Mouse (Mus musculus) kidney, adult 11 months (tissue): ENCODE results near the gene Klhl31.

Source experiments
- DNase-seq: peaks from one replicate; pipeline ENCODE4 v3.0.0; 2022

The Klhl31 gene

GRCm38 (mm10) chr9:77624171-77624570 lies 12.1 kb upstream of the Klhl31 start:
- no peak for DNase-seq

GRCm38 (mm10) chr9:77628676-77629075 lies 7.6 kb upstream of the Klhl31 start:
- peak; percentile 25 for DNase-seq

DNA sequence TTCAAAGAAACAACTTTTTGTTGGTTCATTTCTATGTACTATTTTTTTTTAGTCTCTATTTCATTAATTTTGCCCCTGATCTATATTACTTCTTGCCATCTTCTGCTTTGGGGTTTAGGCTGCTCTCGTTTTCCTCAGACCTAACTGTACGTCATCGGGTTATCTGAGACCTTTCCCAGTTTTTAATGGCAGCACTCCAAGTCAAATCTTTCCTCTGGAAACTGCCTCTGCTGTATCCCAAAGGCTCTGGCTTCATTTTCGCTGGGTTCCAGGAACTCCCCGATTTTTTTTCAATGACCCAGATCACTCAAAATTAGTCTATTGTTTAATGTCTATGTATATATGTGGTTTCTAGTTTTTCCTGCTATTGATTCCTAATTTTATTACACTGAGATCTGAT lies 6.6 kb upstream of the Klhl31 start:
- DNase-seq: no peak

DNA sequence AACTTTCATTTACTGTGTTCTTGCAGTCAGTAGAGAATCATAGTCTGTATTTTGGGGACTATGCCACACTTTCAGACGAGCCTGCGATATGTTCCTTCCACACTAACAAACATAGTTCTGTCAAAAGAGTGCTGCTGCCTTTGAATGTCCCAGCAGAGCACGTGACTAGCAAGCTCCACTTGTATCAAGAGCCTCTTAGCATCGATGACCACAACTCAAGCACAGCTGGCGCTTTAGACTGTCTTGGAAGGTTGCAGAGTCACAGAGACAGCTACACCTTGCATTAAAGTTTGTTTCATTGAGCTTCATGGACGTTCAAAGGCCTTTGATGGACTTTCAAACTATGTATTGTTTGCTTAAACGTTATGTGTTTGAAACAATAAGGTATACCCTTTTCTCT lies 5.5 kb upstream of the Klhl31 start:
- no peak for DNase-seq

- no peak for DNase-seq
Observed at GRCm38 (mm10) chr9:77632432-77632831, 3.9 kb upstream of the Klhl31 start.

GRCm38 (mm10) chr9:77636003-77636402 lies 297 bp upstream of the Klhl31 start:
- no peak for DNase-seq

GRCm38 (mm10) chr9:77637357-77637756 lies 1.1 kb downstream of the Klhl31 start:
- DNase-seq: no peak

- DNase-seq: no peak
Observed at GRCm38 (mm10) chr9:77645176-77645575, 8.9 kb downstream of the Klhl31 start.

DNA sequence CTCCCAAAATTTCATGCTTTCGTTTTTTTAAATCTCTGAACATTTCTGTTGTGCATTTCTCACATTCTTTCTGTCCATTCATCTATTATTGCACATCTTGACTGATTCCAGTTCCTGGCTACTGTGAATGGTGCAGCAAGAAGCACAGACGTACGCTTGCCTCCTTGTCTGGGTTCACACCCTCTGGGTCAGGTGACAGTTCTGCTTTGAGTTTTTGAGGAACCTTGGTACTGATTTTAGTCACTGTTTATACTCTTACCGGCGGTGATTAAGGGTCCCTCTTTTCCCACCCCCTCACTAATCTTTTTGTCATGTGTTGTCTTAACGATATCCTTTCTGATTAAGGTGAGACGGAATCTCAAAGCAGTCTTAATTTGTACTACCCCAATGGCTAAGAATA lies 15.5 kb downstream of the Klhl31 start:
- no peak for DNase-seq

GRCm38 (mm10) chr9:77653907-77654306 lies 17.6 kb downstream of the Klhl31 start:
- no peak for DNase-seq

DNA sequence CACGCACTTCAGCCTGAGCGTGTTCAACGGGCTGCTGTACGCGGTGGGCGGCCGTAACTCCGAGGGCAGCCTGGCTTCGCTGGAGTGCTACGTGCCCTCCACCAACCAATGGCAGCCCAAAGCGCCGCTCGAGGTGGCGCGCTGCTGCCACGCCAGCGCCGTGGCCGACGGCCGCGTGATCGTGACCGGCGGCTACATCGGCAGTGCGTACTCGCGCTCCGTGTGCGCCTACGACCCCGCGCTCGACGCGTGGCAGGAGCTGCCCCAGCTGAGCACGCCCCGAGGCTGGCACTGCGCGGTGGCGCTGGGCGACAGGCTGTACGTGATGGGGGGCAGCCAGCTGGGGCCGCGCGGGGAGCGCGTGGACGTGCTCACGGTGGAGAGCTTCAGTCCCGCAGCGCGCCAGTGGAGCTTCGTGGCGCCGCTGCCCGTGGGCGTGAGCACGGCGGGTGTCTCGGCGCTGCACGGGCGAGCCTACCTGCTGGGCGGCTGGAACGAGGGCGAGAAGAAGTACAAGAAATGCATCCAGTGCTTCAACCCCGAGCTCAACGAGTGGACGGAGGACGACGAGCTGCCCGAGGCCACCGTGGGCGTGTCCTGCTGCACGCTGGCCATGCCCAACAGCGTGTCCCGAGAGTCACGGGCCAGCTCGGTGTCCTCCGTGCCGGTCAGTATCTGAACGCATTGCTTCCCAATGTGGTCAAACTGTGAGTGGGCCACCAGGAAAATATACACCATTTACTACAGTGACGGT lies 19.1 kb downstream of the Klhl31 start:
- DNase-seq: peak; percentile 49

GRCm38 (mm10) chr9:77655935-77656288 lies 19.6 kb downstream of the Klhl31 start:
- no peak for DNase-seq

DNA sequence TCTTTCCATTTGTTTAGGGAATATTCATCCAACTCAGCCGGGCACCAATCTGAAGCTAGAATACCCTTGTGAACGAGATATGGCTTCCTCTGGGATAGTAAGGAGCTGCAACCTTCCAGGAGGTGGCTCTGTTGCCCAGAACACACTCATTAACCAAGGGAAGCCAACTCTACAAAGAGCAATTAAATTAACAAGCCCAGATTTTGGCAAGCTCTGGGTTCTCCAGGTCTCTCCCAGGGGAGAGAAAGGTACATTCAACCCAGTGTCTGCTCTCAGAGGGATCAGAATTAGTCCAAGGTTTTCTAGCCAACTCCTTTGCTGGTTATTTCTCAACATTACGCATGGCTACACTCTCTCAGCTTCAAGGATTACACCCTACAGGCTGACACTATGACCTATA lies 26.6 kb downstream of the Klhl31 start:
- peak; percentile 24 for DNase-seq

GRCm38 (mm10) chr9:77670095-77670494 lies 33.8 kb downstream of the Klhl31 start:
- no peak for DNase-seq

- no peak for DNase-seq
Observed at GRCm38 (mm10) chr9:77671004-77671403, 34.7 kb downstream of the Klhl31 start.

- DNase-seq: no peak
Observed at GRCm38 (mm10) chr9:77673218-77673617, 36.9 kb downstream of the Klhl31 start.

- DNase-seq: peak; percentile 32
Observed at GRCm38 (mm10) chr9:77673986-77674385, 37.7 kb downstream of the Klhl31 start.

DNA sequence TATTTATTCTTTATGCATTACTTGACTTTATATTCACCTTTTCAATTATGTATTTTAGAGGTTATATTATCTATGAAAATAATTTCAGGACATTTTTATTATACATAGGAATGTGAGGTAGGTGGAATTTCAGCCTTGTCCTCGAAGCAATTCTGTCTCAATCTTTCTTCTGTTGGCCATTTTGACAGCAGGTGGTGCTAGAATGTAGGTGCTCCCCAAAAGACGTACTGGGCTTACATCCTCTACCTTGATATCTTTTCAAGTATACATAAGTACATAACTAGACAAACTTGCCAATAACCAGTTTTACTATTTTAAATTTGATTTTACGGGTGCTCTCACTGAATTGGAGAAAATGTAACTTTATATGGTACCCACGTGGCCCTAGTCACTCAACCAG lies 48.6 kb downstream of the Klhl31 start:
- no peak for DNase-seq

DNA sequence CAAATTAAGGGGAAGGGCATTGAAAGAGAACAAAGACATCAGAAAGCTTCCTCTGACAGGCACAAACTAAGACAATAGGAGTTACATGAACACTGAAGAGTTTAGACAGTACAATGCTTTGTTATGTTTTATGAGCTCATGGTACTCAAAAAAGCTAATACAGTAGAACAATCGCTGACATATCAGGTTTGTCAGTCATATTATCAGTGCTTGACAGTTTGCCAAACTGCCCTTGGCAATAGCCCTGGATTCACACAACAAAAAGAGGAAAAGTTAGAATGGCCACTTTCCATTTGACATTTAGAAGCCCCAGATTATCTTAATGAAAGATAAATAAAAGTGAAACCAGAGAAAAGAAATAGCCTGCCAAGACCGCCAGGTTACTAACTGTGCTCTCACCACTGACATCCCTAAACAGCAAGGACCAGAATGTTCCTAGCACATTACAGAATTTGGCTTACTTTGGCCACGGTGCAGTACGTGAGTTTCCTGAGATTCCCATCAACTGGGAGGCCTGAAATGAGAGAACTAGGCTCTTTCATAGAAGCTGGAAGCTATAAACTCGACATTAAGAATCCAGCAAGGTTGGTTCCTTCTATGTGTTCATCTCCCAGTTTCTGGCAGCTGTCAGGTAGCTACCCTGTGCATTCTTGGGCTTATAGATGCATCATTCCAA lies 49.7 kb downstream of the Klhl31 start:
- no peak for DNase-seq

GRCm38 (mm10) chr9:77692707-77693106 lies 56.4 kb downstream of the Klhl31 start:
- DNase-seq: no peak

- DNase-seq: peak; percentile 18
Observed at GRCm38 (mm10) chr9:77693405-77693804, 57.1 kb downstream of the Klhl31 start.

DNA sequence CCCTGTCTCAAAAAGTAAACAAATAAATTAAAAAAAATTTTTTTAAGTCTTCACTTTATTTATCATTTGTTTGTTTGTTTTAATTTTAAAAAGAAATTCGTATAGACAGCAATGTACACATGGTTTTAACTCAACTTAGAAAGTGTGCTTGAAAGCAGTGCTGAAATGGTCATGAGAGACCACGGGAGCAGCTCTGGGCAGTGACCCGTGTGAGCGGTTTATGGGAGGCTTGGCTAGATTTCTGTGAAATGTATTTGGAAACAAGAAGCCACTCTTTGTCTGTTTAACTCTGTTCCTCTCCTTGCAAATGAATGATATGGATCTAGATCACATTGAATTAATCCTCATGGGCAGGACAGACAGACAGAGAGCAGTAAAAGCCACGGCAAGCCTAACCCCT lies 59.3 kb downstream of the Klhl31 start:
- DNase-seq: peak; percentile 11

GRCm38 (mm10) chr9:77703476-77703875 lies 67.2 kb downstream of the Klhl31 start:
- no peak for DNase-seq

- DNase-seq: no peak
Observed at GRCm38 (mm10) chr9:77704108-77704507, 67.8 kb downstream of the Klhl31 start.

DNA sequence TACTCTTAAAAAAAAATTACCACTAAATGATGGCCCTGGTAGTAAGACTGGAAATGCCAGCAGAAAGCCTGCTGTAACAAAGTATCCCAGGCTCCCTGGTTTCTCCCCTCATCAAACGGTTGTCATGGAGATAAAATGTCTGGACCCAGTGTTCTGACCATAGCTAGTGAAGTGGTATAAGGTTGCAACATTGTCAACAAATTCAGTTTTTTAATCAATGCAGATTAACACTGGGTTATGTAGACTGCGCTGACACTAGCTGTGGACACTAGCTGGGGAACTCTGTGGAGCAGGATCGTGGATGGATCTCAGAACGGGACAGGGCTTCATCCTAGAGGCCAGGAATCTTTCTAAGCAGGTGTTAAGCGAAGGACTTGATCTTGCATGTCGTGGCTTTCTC lies 70.2 kb downstream of the Klhl31 start:
- DNase-seq: no peak
